Mouse (Mus musculus) erythroblast, embryonic 14.5 days (primary cell): ENCODE measurements around the gene Ptgds. TPM values are rescaled to one million over a fixed set of nuclear protein-coding genes. Genes with fewer than 3 reads are reported as not detected.

ENCODE experiments used
- H3K27me3 ChIP-seq: 2 replicates; pipeline ENCODE4 v1.6.1; 2012; ENCODE audit warnings: inconsistent platforms; ENCODE audit not compliant: control insufficient read depth
- H3K36me3 ChIP-seq: 2 replicates; pipeline ENCODE4 v1.6.1; 2012; ENCODE audit warnings: mild to moderate bottlenecking, inconsistent platforms; ENCODE audit not compliant: control insufficient read depth
- H3K4me1 ChIP-seq: 2 replicates; pipeline ENCODE4 v1.6.1; 2012; ENCODE audit warnings: inconsistent platforms; ENCODE audit not compliant: control insufficient read depth
- H3K4me3 ChIP-seq: replicated peaks from 2 replicates; pipeline ENCODE3; 2012; ENCODE audit warnings: moderate library complexity, mild to moderate bottlenecking, inconsistent platforms
- H3K9me3 ChIP-seq: 2 replicates; pipeline ENCODE4 v1.6.1; 2012; ENCODE audit warnings: low read length, inconsistent platforms, mixed read lengths; ENCODE audit not compliant: control insufficient read depth
- GATA1 ChIP-seq: IDR thresholded peaks from 2 replicates; pipeline ENCODE4 v1.6.1; 2012; ENCODE audit warnings: low read length, inconsistent platforms, mixed read lengths
- TAL1 ChIP-seq: IDR thresholded peaks from 3 replicates; pipeline ENCODE4 v1.6.1; 2012; ENCODE audit warnings: low read length, inconsistent platforms, mixed read lengths
- polyA plus RNA-seq: library from polyadenylated mRNA; stranded (reverse); fragments of >175 nt; gene quantifications from 2 replicates; pipeline ENCODE4 v1.2.3, GENCODE M21; 2012

Gene Ptgds
- polyA plus RNA-seq, 1 experiment: not detected

DNA sequence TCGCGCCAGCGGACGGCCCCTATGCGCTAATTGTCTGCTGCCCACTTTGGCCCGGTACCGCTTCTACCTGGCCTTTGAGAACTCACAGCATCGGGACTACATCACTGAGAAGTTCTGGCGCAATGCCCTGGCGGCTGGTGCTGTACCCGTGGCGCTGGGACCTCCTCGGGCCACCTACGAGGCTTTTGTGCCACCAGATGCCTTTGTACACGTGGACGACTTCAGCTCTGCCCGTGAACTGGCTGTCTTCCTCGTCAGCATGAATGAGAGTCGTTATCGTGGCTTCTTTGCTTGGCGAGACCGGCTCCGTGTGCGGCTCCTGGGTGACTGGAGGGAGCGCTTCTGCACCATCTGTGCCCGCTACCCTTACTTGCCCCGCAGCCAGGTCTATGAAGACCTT lies 44.4 kb downstream of the Ptgds start:
- no peak overlapping the region for H3K4me3 ChIP-seq
- peaks cover 3% of the 10 kb centered on the region for H3K9me3 ChIP-seq
- TF ChIP-seq GATA1 (no peak), TAL1 (no peak)
- H3K27me3 ChIP-seq: peaks cover 33% of the 10 kb centered on the region
- H3K4me1 ChIP-seq: peaks cover 16% of the 10 kb centered on the region
- no peaks in the 10 kb centered on the region for H3K36me3 ChIP-seq

DNA sequence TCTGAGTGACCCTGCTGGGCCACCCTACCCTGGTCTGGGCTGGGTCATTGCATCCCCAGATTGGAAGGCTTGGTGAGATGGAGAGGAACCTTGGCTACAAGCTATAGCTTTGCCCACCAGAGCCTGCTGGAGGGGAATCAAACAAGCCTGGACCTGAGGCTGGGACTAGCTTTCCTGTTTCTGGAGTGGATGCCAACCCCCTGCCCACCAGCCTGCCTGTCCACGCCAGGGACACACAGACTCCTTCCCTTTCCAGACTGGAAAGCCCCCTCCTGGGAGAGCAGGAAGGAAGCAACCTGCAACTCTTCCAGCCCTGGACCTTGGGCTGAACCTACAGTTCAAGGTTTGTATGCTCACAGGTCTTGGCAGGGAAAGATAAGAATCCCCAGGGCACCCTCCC lies 46.2 kb downstream of the Ptgds start:
- TF ChIP-seq GATA1 (no peak), TAL1 (no peak)
- Histone ChIP-seq H3K4me3 (no peak overlapping the region), H3K9me3 (peaks cover 7% of the 10 kb centered on the region), H3K27me3 (peaks cover 15% of the 10 kb centered on the region), H3K4me1 (peaks cover 8% of the 10 kb centered on the region), H3K36me3 (no peaks in the 10 kb centered on the region)

DNA sequence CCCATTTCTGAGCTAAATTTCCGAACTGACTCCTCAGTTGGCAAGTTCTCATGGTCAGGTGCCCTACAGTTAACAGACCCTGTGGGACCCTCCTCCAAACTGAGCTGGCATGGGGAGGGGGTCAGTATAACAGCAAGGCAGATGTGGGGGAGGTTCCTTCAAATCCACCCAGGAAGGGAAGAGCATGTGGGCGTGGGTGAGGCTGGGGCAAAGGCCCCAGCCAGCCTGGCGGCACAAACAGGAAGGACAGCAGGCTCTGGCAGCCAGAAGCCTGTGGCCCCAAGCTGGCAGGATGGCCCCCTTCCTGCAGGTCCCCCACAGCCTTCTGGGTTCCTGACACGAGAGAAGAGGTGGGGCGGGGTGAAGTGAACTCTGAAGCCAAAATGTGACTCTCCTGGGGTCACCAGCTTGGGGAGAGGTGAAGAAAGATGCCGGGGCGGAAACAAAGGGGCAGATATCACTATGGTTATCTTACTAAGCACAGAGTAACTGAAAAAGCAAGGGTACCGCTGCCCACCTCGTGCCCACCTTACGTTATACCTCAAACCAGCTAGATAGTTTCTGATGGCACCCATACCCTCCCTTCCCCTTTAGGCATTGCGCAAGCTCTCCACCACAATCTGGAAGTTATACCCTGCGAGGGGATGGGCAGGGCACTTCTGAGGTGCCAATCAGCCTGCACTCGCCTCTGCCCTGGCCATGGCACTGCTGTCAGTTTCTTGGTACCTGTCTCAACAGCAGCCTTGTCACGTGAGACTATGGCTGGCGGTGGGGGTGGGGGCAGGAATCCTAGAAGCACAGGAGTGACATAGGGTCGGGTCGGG lies 47.0 kb downstream of the Ptgds start, which contains the start of gene Fut7:
Gene Fut7 (plus strand): TSS at position 681 of the 824 bp plus-strand sequence.
- peaks cover under 1% of the 10 kb centered on the region for H3K4me1 ChIP-seq
- H3K4me3 ChIP-seq: no peak within 1 kb of the TSS
- H3K27me3 ChIP-seq: peaks cover 14% of the 10 kb centered on the region
- TF ChIP-seq TAL1: no peak
- TF ChIP-seq GATA1: no peak
- H3K9me3 ChIP-seq: peaks cover 7% of the 10 kb centered on the region
- no peaks in the 10 kb centered on the region for H3K36me3 ChIP-seq

DNA sequence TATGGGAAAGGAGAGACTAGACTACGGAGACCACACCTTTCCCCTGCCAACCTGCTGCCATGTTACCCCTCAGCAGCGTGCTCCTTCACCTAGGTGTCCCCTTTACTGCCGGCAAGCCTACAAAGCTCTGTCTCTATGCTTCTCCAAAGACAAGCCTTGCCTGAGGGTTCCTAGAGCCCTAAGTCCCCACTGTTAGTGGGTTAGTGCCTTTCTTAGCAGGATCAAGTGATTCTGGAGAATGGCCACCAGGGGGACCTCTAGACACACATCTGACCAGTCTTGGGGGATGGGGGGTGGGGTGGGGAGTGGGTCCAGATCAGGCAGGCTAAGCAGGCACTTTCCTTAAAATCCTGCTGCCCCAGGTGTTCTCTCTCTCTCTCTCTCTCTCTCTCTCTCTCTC lies 48.0 kb downstream of the Ptgds start:
- TF ChIP-seq TAL1 (no peak), GATA1 (no peak)
- H3K9me3 ChIP-seq: peaks cover 7% of the 10 kb centered on the region
- no peak overlapping the region for H3K4me3 ChIP-seq
- peaks cover 14% of the 10 kb centered on the region for H3K27me3 ChIP-seq
- no peaks in the 10 kb centered on the region for H3K4me1 ChIP-seq
- no peaks in the 10 kb centered on the region for H3K36me3 ChIP-seq

DNA sequence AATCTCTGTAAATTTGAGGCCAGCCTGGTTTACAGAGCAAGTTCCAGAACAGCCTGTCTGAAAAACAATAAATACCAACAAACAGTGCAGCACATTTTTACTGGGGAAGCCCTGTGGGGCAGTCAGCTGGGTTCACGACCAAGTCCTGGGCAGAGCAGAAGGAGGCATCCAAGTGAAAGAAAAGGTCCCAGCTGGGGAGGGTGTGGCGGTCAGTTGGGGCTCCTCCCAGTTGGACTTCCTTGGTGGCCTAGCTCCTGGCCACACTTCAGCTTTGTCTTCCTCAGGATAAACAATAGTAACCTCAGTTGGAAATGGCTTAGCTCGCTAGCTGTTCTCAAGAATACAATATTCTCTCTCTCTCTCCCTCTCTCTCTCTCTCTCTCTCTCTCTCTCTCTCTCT lies 52.4 kb downstream of the Ptgds start:
- Histone ChIP-seq H3K36me3 (no peaks in the 10 kb centered on the region), H3K27me3 (no peaks in the 10 kb centered on the region; the same call in none of the 2 replicates), H3K4me3 (no peak overlapping the region), H3K4me1 (no peaks in the 10 kb centered on the region), H3K9me3 (peaks cover 7% of the 10 kb centered on the region)
- TF ChIP-seq GATA1 (no peak), TAL1 (no peak)

Other genes starting within 250 kb of the Ptgds start
- 134 and 136 TPM in 2 replicates for gene Tubb4b, start 245.3 kb downstream of the Ptgds start, polyA plus RNA-seq
- not detected in 2 replicates for gene Slc34a3, start 235.7 kb downstream of the Ptgds start, polyA plus RNA-seq
- not detected in 2 replicates for gene Rnf224, start 233.3 kb downstream of the Ptgds start, polyA plus RNA-seq
- 0.07 and 0.18 TPM in 2 replicates for gene Rnf208, start 227.8 kb downstream of the Ptgds start, polyA plus RNA-seq
- gene Cysrt1, start 227.6 kb downstream of the Ptgds start, polyA plus RNA-seq: not detected in 2 replicates
- 0.06 and 0.18 TPM in 2 replicates for gene AL732309.1, start 223.2 kb downstream of the Ptgds start, polyA plus RNA-seq
- gene Tmem203, start 214.6 kb downstream of the Ptgds start, polyA plus RNA-seq: 0.99 and 1.6 TPM in 2 replicates
- 0.82 and 1.3 TPM in 2 replicates for gene Tprn, start 207.4 kb downstream of the Ptgds start, polyA plus RNA-seq
- 22.8 and 24.1 TPM in 2 replicates for gene Ssna1, start 197.6 kb downstream of the Ptgds start, polyA plus RNA-seq
- gene Anapc2, start 197.6 kb downstream of the Ptgds start, polyA plus RNA-seq: 2.1 and 2.2 TPM in 2 replicates
- gene Tmem210, start 181.9 kb downstream of the Ptgds start, polyA plus RNA-seq: not detected in 2 replicates
- gene Lrrc26, start 180.1 kb downstream of the Ptgds start, polyA plus RNA-seq: not detected in 2 replicates
- not detected in 2 replicates for gene Grin1, start 150.9 kb downstream of the Ptgds start, polyA plus RNA-seq
- gene Man1b1, start 137.7 kb downstream of the Ptgds start, polyA plus RNA-seq: 0.86 and 1.3 TPM in 2 replicates
- 0.24 and 0.76 TPM in 2 replicates for gene Dpp7, start 113.7 kb downstream of the Ptgds start, polyA plus RNA-seq
- gene Uap1l1, start 104.4 kb downstream of the Ptgds start, polyA plus RNA-seq: 0.04 and 0.17 TPM in 2 replicates
- 10.3 and 12.6 TPM in 2 replicates for gene Sapcd2, start 97.7 kb downstream of the Ptgds start, polyA plus RNA-seq
- gene Entpd2, start 74.2 kb downstream of the Ptgds start, polyA plus RNA-seq: not detected in 2 replicates
- 0.19 TPM in 1 of 2 replicates, not detected in the other for gene Npdc1, start 70.7 kb downstream of the Ptgds start, polyA plus RNA-seq
- gene Fut7, start 46.8 kb downstream of the Ptgds start, polyA plus RNA-seq: 0.06 TPM in 1 of 2 replicates, not detected in the other
- 0.09 and 0.11 TPM in 2 replicates for gene Abca2, start 41.3 kb downstream of the Ptgds start, polyA plus RNA-seq
- gene Clic3, start 13.2 kb downstream of the Ptgds start, polyA plus RNA-seq: not detected in 2 replicates
- 1.0 and 1.1 TPM in 2 replicates for gene Paxx, start 9.0 kb downstream of the Ptgds start, polyA plus RNA-seq
- not detected in 2 replicates for gene Lcn12, start 23.9 kb upstream of the Ptgds start, polyA plus RNA-seq
- 3.9 and 4.7 TPM in 2 replicates for gene Fbxw5, start 30.7 kb upstream of the Ptgds start, polyA plus RNA-seq
- gene C8g, start 31.7 kb upstream of the Ptgds start, polyA plus RNA-seq: not detected in 2 replicates
- gene Traf2, start 76.9 kb upstream of the Ptgds start, polyA plus RNA-seq: 0.84 and 0.95 TPM in 2 replicates
- 168 and 190 TPM in 2 replicates for gene Edf1, start 87.8 kb upstream of the Ptgds start, polyA plus RNA-seq
- 0.09 and 0.38 TPM in 2 replicates for gene Mamdc4, start 104.8 kb upstream of the Ptgds start, polyA plus RNA-seq
- gene Phpt1, start 105.2 kb upstream of the Ptgds start, polyA plus RNA-seq: 0.21 and 0.30 TPM in 2 replicates
- gene Ajm1, start 111.7 kb upstream of the Ptgds start, polyA plus RNA-seq: 0.01 TPM in 1 of 2 replicates, not detected in the other
- 4.6 and 6.1 TPM in 2 replicates for gene Rabl6, start 138.5 kb upstream of the Ptgds start, polyA plus RNA-seq
- gene Ccdc183, start 147.6 kb upstream of the Ptgds start, polyA plus RNA-seq: not detected in 2 replicates
- 0.15 TPM in 1 of 2 replicates, not detected in the other for gene Tmem141, start 152.0 kb upstream of the Ptgds start, polyA plus RNA-seq
- gene Fcna, start 158.0 kb upstream of the Ptgds start, polyA plus RNA-seq: 0.80 and 0.94 TPM in 2 replicates
- not detected in 2 replicates for gene Lcn8, start 183.1 kb upstream of the Ptgds start, polyA plus RNA-seq
- gene Lcn5, start 187.9 kb upstream of the Ptgds start, polyA plus RNA-seq: not detected in 2 replicates
- not detected in 2 replicates for gene Lcn6, start 206.7 kb upstream of the Ptgds start, polyA plus RNA-seq
- gene Lcn10, start 212.7 kb upstream of the Ptgds start, polyA plus RNA-seq: not detected in 2 replicates
- not detected in 2 replicates for gene Obp2a, start 230.0 kb upstream of the Ptgds start, polyA plus RNA-seq
- 0.37 and 0.53 TPM in 2 replicates for gene Bmyc, start 236.7 kb upstream of the Ptgds start, polyA plus RNA-seq